Mouse (Mus musculus) intestine, embryonic 15.5 days (tissue): ENCODE results near the gene Atp10a. TPM values are rescaled to one million over a fixed set of nuclear protein-coding genes. Genes with fewer than 3 reads are reported as not detected.
"Not testable (repeated sequence)": the region's sequence is repeated elsewhere in the genome, so short reads cannot be mapped to it uniquely, and the experiment has no call there.

Experiments
- ATAC-seq: fragments of 200-750 bp; cut with Nextera tagmentation; 2 replicates; pipeline ENCODE4 v1.8.0; 2017; ENCODE audit warnings: moderate TSS enrichment, moderate library complexity
- H3K27ac ChIP-seq: fragments of 300-500 bp; sonication (generic); 2 replicates; pipeline ENCODE4 v1.5.1; 2015; ENCODE audit warnings: mild to moderate bottlenecking, inconsistent platforms
- H3K27me3 ChIP-seq: fragments of 300-500 bp; sonication (generic); replicated peaks from 2 replicates; pipeline ENCODE4 v1.6.1; 2015; ENCODE audit warnings: inconsistent platforms
- H3K36me3 ChIP-seq: fragments of 300-500 bp; sonication (generic); 2 replicates; pipeline ENCODE4 v1.6.1; 2015; ENCODE audit warnings: inconsistent platforms
- H3K4me1 ChIP-seq: fragments of 300-500 bp; sonication (generic); replicated peaks from 2 replicates; pipeline ENCODE4 v1.6.1; 2015; ENCODE audit warnings: inconsistent platforms
- H3K4me2 ChIP-seq: fragments of 300-500 bp; sonication (generic); replicated peaks from 2 replicates; pipeline ENCODE4 v1.6.1; 2015; ENCODE audit warnings: mild to moderate bottlenecking, inconsistent platforms
- H3K4me3 ChIP-seq: fragments of 300-500 bp; sonication (generic); replicated peaks from 2 replicates; pipeline ENCODE4 v1.5.1; 2015; ENCODE audit warnings: inconsistent platforms
- H3K9ac ChIP-seq: fragments of 300-500 bp; sonication (generic); 2 replicates; pipeline ENCODE4 v1.6.1; 2015; ENCODE audit warnings: inconsistent platforms
- H3K9me3 ChIP-seq: fragments of 300-500 bp; sonication (generic); 2 replicates; pipeline ENCODE4 v1.6.1; 2016; ENCODE audit warnings: inconsistent platforms
- WGBS: fragments of 180-500 bp; shearing (Covaris S2); methylation state at CpG from one replicate; pipeline ENCODE4 v1.1.7; 2015; 5-methylcytosine and 5-hydroxymethylcytosine counted together
- polyA plus RNA-seq: library from polyadenylated mRNA; unstranded; fragments of >200 nt; fragmentation: Nextera tagmentation; extraction: Ambion mirVana; gene quantifications from 2 replicates; pipeline ENCODE4 v1.2.1, GENCODE M21; 2015

Atp10a gene
- polyA plus RNA-seq, 1 experiment from 2014 or later: 2.9 TPM

- Histone ChIP-seq H3K27me3 (no peaks in the 10 kb centered on the region), H3K9me3 (no peaks in the 10 kb centered on the region), H3K4me2 (no peak overlapping the region), H3K4me3 (no peak overlapping the region), H3K9ac (no peak overlapping the region), H3K27ac (no peak overlapping the region), H3K36me3 (no peaks in the 10 kb centered on the region), H3K4me1 (no peaks in the 10 kb centered on the region)
- WGBS: 72% methylated on average over 6 of the region's 6 CpGs
- ATAC-seq: no peak
These were observed 116.2 kb downstream of the Atp10a start for GRCm38 (mm10) chr7:58772048-58772690.

- no peaks in the 10 kb centered on the region for H3K27me3 ChIP-seq
- no peak overlapping the region for H3K4me3 ChIP-seq
- no peak overlapping the region for H3K9ac ChIP-seq
- H3K4me1 ChIP-seq: no peaks in the 10 kb centered on the region
- H3K9me3 ChIP-seq: no peaks in the 10 kb centered on the region
- no peak overlapping the region for H3K4me2 ChIP-seq
- no peak overlapping the region for H3K27ac ChIP-seq
- ATAC-seq: no peak
- no peaks in the 10 kb centered on the region for H3K36me3 ChIP-seq
These were observed 123.2 kb downstream of the Atp10a start for GRCm38 (mm10) chr7:58779146-58779545.

- 89% methylated on average over 4 of the region's 4 CpGs for WGBS
- Histone ChIP-seq H3K27ac (no peak overlapping the region), H3K4me3 (no peak overlapping the region), H3K27me3 (no peaks in the 10 kb centered on the region), H3K9me3 (no peaks in the 10 kb centered on the region), H3K4me2 (no peak overlapping the region), H3K36me3 (no peaks in the 10 kb centered on the region), H3K9ac (no peak overlapping the region), H3K4me1 (0 out of 2 replicates have a peak, but pooled peaks cover 6% of the 10 kb centered on the region)
- ATAC-seq: no peak
These were observed 131.0 kb downstream of the Atp10a start for GRCm38 (mm10) chr7:58786986-58787385.

- Histone ChIP-seq H3K4me1 (0 out of 2 replicates have a peak, but pooled peaks cover 6% of the 10 kb centered on the region), H3K36me3 (no peaks in the 10 kb centered on the region), H3K4me2 (no peak overlapping the region), H3K27me3 (no peaks in the 10 kb centered on the region), H3K9ac (no peak overlapping the region), H3K27ac (no peak overlapping the region), H3K4me3 (no peak overlapping the region), H3K9me3 (no peaks in the 10 kb centered on the region)
- ATAC-seq: no peak
- WGBS: 46% methylated on average over 4 of the region's 4 CpGs
These were observed 131.6 kb downstream of the Atp10a start for GRCm38 (mm10) chr7:58787585-58787984.

- Histone ChIP-seq H3K4me2 (no peak overlapping the region), H3K4me1 (0 out of 2 replicates have a peak, but pooled peaks cover 6% of the 10 kb centered on the region)
These were observed 132.7 kb downstream of the Atp10a start for GRCm38 (mm10) chr7:58788424-58789261.

GRCm38 (mm10) chr7:58797281-58797680, 141.3 kb downstream of the Atp10a start:
- Histone ChIP-seq H3K27me3 (no peaks in the 10 kb centered on the region), H3K9me3 (no peaks in the 10 kb centered on the region), H3K27ac (no peak overlapping the region), H3K4me1 (no peaks in the 10 kb centered on the region), H3K9ac (no peak overlapping the region), H3K4me2 (no peak overlapping the region), H3K36me3 (no peaks in the 10 kb centered on the region), H3K4me3 (no peak overlapping the region)
- WGBS: 96% methylated on average over 6 of the region's 6 CpGs
- no peak for ATAC-seq

More at GRCm38 (mm10) chr7:58788424-58789261, 132.7 kb downstream of the Atp10a start:
- Histone ChIP-seq H3K27ac (peak overlapping the region; percentile 22), H3K9me3 (no peaks in the 10 kb centered on the region), H3K36me3 (no peaks in the 10 kb centered on the region), H3K27me3 (no peaks in the 10 kb centered on the region), H3K4me3 (no peak overlapping the region), H3K9ac (no peak overlapping the region)
- ATAC-seq: peak; percentile 68
- 28% methylated on average over 7 of the region's 7 CpGs for WGBS

- Histone ChIP-seq H3K4me2 (no peak overlapping the region), H3K9me3 (no peaks in the 10 kb centered on the region), H3K4me3 (no peak overlapping the region), H3K36me3 (no peaks in the 10 kb centered on the region), H3K27me3 (no peaks in the 10 kb centered on the region), H3K27ac (no peak overlapping the region), H3K4me1 (no peaks in the 10 kb centered on the region), H3K9ac (no peak overlapping the region)
- ATAC-seq: no peak
- WGBS: 92% methylated on average over 7 of the region's 7 CpGs
These were observed 144.9 kb downstream of the Atp10a start for GRCm38 (mm10) chr7:58800916-58801315.

- 81% methylated on average over 2 of the region's 2 CpGs for WGBS
- no peak for ATAC-seq
These were observed 145.8 kb downstream of the Atp10a start for GRCm38 (mm10) chr7:58801791-58802190.

GRCm38 (mm10) chr7:58822147-58822681, 166.2 kb downstream of the Atp10a start:
- H3K27ac ChIP-seq: no peak overlapping the region
- H3K9me3 ChIP-seq: no peaks in the 10 kb centered on the region
- 64% methylated on average over 6 of the region's 6 CpGs for WGBS
- H3K4me3 ChIP-seq: no peak overlapping the region
- H3K27me3 ChIP-seq: no peaks in the 10 kb centered on the region
- no peaks in the 10 kb centered on the region for H3K36me3 ChIP-seq
- H3K4me2 ChIP-seq: no peak overlapping the region
- H3K4me1 ChIP-seq: no peaks in the 10 kb centered on the region
- no peak for ATAC-seq
- no peak overlapping the region for H3K9ac ChIP-seq

More at GRCm38 (mm10) chr7:58801791-58802190, 145.8 kb downstream of the Atp10a start:
- no peak overlapping the region for H3K9ac ChIP-seq
- no peak overlapping the region for H3K4me3 ChIP-seq
- H3K36me3 ChIP-seq: no peaks in the 10 kb centered on the region
- no peaks in the 10 kb centered on the region for H3K27me3 ChIP-seq
- H3K4me2 ChIP-seq: no peak overlapping the region
- no peaks in the 10 kb centered on the region for H3K9me3 ChIP-seq
- no peaks in the 10 kb centered on the region for H3K4me1 ChIP-seq
- no peak overlapping the region for H3K27ac ChIP-seq

- 86% methylated on average over 3 of the region's 3 CpGs for WGBS
These were observed 168.7 kb downstream of the Atp10a start for GRCm38 (mm10) chr7:58824686-58825085.

GRCm38 (mm10) chr7:58829111-58829510, 173.1 kb downstream of the Atp10a start:
- Histone ChIP-seq H3K9ac (no peak overlapping the region), H3K4me2 (no peak overlapping the region)

More at GRCm38 (mm10) chr7:58824686-58825085, 168.7 kb downstream of the Atp10a start:
- no peak for ATAC-seq
- Histone ChIP-seq H3K4me2 (no peak overlapping the region), H3K4me3 (no peak overlapping the region), H3K27ac (no peak overlapping the region), H3K9ac (no peak overlapping the region), H3K36me3 (no peaks in the 10 kb centered on the region), H3K4me1 (no peaks in the 10 kb centered on the region), H3K9me3 (no peaks in the 10 kb centered on the region), H3K27me3 (no peaks in the 10 kb centered on the region)

GRCm38 (mm10) chr7:58836855-58837606, 181.1 kb downstream of the Atp10a start:
- H3K4me3 ChIP-seq, H3K4me2 ChIP-seq, ATAC-seq, H3K9me3 ChIP-seq, H3K9ac ChIP-seq, H3K27ac ChIP-seq, H3K4me1 ChIP-seq, H3K36me3 ChIP-seq, H3K27me3 ChIP-seq: not testable (repeated sequence)
- 91% methylated on average over 32 of the region's 32 CpGs for WGBS

More at GRCm38 (mm10) chr7:58829111-58829510, 173.1 kb downstream of the Atp10a start:
- ATAC-seq: no peak
- Histone ChIP-seq H3K9me3 (no peaks in the 10 kb centered on the region), H3K27ac (no peak overlapping the region), H3K36me3 (no peaks in the 10 kb centered on the region), H3K4me3 (no peak overlapping the region), H3K4me1 (no peaks in the 10 kb centered on the region), H3K27me3 (no peaks in the 10 kb centered on the region)
- 51% methylated on average over 5 of the region's 5 CpGs for WGBS
